In the genomic region with DNA sequence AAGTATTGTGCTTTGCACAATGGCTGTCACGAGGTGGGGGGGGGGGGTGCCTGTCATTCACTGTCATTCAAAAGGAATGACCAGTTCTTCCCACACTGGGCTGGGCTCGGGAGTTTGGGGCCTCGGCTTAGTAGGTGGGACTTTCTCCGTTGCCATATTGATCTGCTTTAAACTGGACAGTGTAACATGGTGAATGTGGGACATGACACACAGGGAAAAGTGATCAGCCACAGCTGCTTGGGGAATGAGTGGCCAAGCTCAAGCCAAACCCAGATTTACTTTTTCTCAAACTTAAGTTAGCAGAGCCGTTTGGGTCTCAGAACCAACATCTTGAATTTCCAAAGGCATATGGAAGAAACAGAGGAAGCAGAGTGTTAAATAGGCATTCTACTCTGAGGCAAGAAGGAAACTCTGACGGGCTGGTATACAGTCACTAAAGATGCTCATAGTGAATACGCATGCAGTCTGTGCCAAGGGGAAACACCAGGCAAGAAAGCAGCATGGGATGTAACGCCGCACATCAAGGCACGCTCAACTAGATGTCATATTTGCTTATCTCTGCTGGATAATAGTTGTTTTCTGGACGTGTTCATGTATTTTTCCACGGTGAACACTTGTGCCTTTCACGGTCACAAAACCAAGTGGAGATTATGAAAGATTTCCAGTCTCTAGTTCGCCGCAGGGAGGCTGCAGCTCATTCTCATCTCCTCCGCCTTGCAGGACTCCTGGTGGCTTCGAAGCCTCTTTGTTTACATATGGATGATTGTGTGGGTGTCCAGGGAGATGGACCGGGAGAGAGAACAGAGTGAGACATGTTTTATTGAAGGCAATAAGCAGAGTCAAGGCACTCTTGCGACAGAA, we compare ENCODE assay signal across 11 mouse cellular contexts.
DNase-seq lines count a peak whose midpoint lies in the region; ATAC-seq and TF ChIP-seq lines count a peak whose summit lies in the region.
"Had no signal": no experiment of that assay in that cellular context is flagged by ENCODE, and none has a peak within 500 bp of the region (broad histone marks: within the 10 kb centered on the region; RNA-seq: fewer than 3 reads in every experiment).

No protein-coding gene starts in this region.

- no peak overlapping the region for H3K9ac ChIP-seq in intestine, postnatal 0 days (ENCODE audit: low read depth, low read length)
- H3K9ac ChIP-seq: kidney, embryonic 15.5 days; liver, embryonic 14.5 days had no signal

- no peak overlapping the region for H3K4me2 ChIP-seq in intestine, postnatal 0 days (replicated peaks; ENCODE audit: low read depth)
- peak overlapping the region; percentile 71 for H3K4me2 ChIP-seq in myocyte (ENCODE audit: low read depth)
- H3K4me2 ChIP-seq: kidney, embryonic 15.5 days had no signal

- TF ChIP-seq POLR2A in myocyte (IDR thresholded peaks at IDR 0.05; ENCODE audit: insufficient read length, low read depth), result no peak

- H3K27ac ChIP-seq in heart, embryonic 10.5 days, result no peak overlapping the region
- H3K27ac ChIP-seq in intestine, postnatal 0 days (ENCODE audit: low read depth, low read length), result no peak overlapping the region
- H3K27ac ChIP-seq: kidney, embryonic 15.5 days; liver, embryonic 14.5 days had no signal

- H3K4me1 ChIP-seq in heart, embryonic 10.5 days, result peaks cover 13% of the 10 kb centered on the region
- H3K4me1 ChIP-seq in intestine, postnatal 0 days (replicated peaks; ENCODE audit: control insufficient read depth, insufficient read depth, low read length), result 0 out of 2 replicates have a peak, but pooled peaks cover 6% of the 10 kb centered on the region

- no peaks in the 10 kb centered on the region for H3K79me2 ChIP-seq in myocyte (ENCODE audit: control insufficient read depth, insufficient read depth)

- H3ac ChIP-seq in myocyte (ENCODE audit: control insufficient read depth, insufficient read length), result no peak overlapping the region

- DNase-seq in heart, adult 9 months (ENCODE audit: low spot score in 2 of 2), result peak; percentile 28 to 29
- DNase-seq in heart, embryonic 10.5 days (ENCODE audit: low spot score), result no peak
- DNase-seq in fat pad, adult 2 months (ENCODE audit: extremely low read depth, low read depth, low spot score), result peak; percentile 70
- no peak for DNase-seq in spleen, adult 18-20 months
- DNase-seq in thymus, adult 18-20 months, result no peak
- DNase-seq in adrenal gland, adult 8-10 months, result no peak

- peak; percentile 43; the same call in 1 of the 2 replicates for ATAC-seq in intestine, postnatal 0 days

- H3K9me3 ChIP-seq in heart, embryonic 10.5 days, result no peaks in the 10 kb centered on the region
- no peaks in the 10 kb centered on the region for H3K9me3 ChIP-seq in intestine, postnatal 0 days (ENCODE audit: control insufficient read depth)
- H3K9me3 ChIP-seq: kidney, embryonic 15.5 days had no signal

- no peak for TF ChIP-seq CTCF in intestine, postnatal 0 days (IDR thresholded peaks at IDR 0.05; ENCODE audit: low read depth)

- WGBS in heart, embryonic 10.5 days, result 77% methylated on average over 19 of the region's 19 CpGs
- 50% methylated on average over 19 of the region's 19 CpGs for WGBS in intestine, postnatal 0 days

- no peaks in the 10 kb centered on the region for H3K27me3 ChIP-seq in heart, embryonic 10.5 days (ENCODE audit: insufficient read depth, poor library complexity, severe bottlenecking)
- H3K27me3 ChIP-seq in intestine, postnatal 0 days (replicated peaks; ENCODE audit: control insufficient read depth, insufficient read depth, low read length), result no peaks in the 10 kb centered on the region
- H3K27me3 ChIP-seq in myocyte (ENCODE audit: control insufficient read depth, insufficient read depth, insufficient read length), result no peaks in the 10 kb centered on the region
- H3K27me3 ChIP-seq: kidney, embryonic 15.5 days had no signal

- no peaks in the 10 kb centered on the region for H3K36me3 ChIP-seq in heart, embryonic 10.5 days
- no peaks in the 10 kb centered on the region for H3K36me3 ChIP-seq in intestine, postnatal 0 days (ENCODE audit: control insufficient read depth, insufficient read depth)
- H3K36me3 ChIP-seq in myocyte (ENCODE audit: control insufficient read depth, insufficient read depth), result no peaks in the 10 kb centered on the region
- H3K36me3 ChIP-seq: kidney, embryonic 15.5 days had no signal

- no peak overlapping the region for H3K4me3 ChIP-seq in heart, embryonic 10.5 days
- H3K4me3 ChIP-seq in intestine, postnatal 0 days (ENCODE audit: low read depth, low read length), result no peak overlapping the region
- H3K4me3 ChIP-seq in myocyte, result no peak overlapping the region
- H3K4me3 ChIP-seq: erythroblast, embryonic 14.5 days; kidney, embryonic 15.5 days had no signal

TF ChIP-seq in myocyte, 11 proteins besides CTCF, POLR2A, EP300 and RAD21:
- TF ChIP-seq CEBPB (IDR thresholded peaks at IDR 0.05; ENCODE audit: insufficient read depth, poor library complexity, severe bottlenecking) (no peak), TCF12 (IDR thresholded peaks at IDR 0.05; ENCODE audit: insufficient read depth, poor library complexity, severe bottlenecking) (no peak), USF1 (IDR thresholded peaks at IDR 0.05; ENCODE audit: low read depth) (no peak)

Comparison
In these comparisons a context has a peak if more than half of its experiments do, and no peak if none do; other contexts are left out.
1. DNase-seq: peak in heart, adult 9 months (2 of 2) and fat pad, adult 2 months (single experiment); none in heart, embryonic 10.5 days (single experiment), spleen, adult 18-20 months (0 of 2), thymus, adult 18-20 months (0 of 2) and adrenal gland, adult 8-10 months (single experiment).